Mouse (Mus musculus) heart, embryonic 14.5 days (tissue): Measurements from ENCODE around the gene Efr3b. TPM values are rescaled to one million over a fixed set of nuclear protein-coding genes. Genes with fewer than 3 reads are reported as not detected.
"Not testable (repeated sequence)": the region's sequence is repeated elsewhere in the genome, so short reads cannot be mapped to it uniquely, and the experiment has no call there.

Source experiments
- ATAC-seq: fragments of 200-750 bp; cut with Nextera tagmentation; 2 replicates; pipeline ENCODE4 v1.8.0; 2017; ENCODE audit warnings: low read depth, moderate TSS enrichment; ENCODE audit not compliant: insufficient number of reproducible peaks, insufficient read depth, low FRiP score
- H3K27ac ChIP-seq, 2 experiments: fragments of 200-500 bp in 1 of 2; fragments of 300-500 bp in 1 of 2; sonication (generic) in 1 of 2; replicated peaks in 1 of 2; 2 replicates each; pipeline ENCODE4 v1.5.1; 2012 to 2014; ENCODE audit warnings: low read depth in 2 of 2, low read length in 2 of 2, control low read depth in 1 of 2, mild to moderate bottlenecking in 1 of 2, mixed read lengths in 1 of 2; ENCODE audit not compliant: control insufficient read depth in 1 of 2, insufficient read depth in 1 of 2
- H3K27me3 ChIP-seq: fragments of 300-500 bp; sonication (generic); 2 replicates; pipeline ENCODE4 v1.6.1; 2014; ENCODE audit warnings: mild to moderate bottlenecking, low read length, control low read depth; ENCODE audit not compliant: control insufficient read depth, insufficient read depth
- H3K36me3 ChIP-seq: fragments of 300-500 bp; sonication (generic); 2 replicates; pipeline ENCODE4 v1.6.1; 2014; ENCODE audit warnings: mild to moderate bottlenecking, control low read depth, low read length, mixed read lengths; ENCODE audit not compliant: control insufficient read depth, insufficient read depth
- H3K4me1 ChIP-seq, 2 experiments: fragments of 200-500 bp in 1 of 2; fragments of 300-500 bp in 1 of 2; sonication (generic) in 1 of 2; 2 replicates each; pipeline ENCODE4 v1.6.1; 2012 to 2014; ENCODE audit warnings: low read length in 2 of 2, control low read depth in 1 of 2, mixed read lengths in 1 of 2; ENCODE audit not compliant: control insufficient read depth in 2 of 2, insufficient read depth in 2 of 2
- H3K4me2 ChIP-seq: fragments of 300-500 bp; sonication (generic); 2 replicates; pipeline ENCODE4 v1.6.1; 2014; ENCODE audit warnings: mild to moderate bottlenecking, low read length
- H3K4me3 ChIP-seq, 2 experiments: fragments of 200-500 bp in 1 of 2; fragments of 300-500 bp in 1 of 2; sonication (generic) in 1 of 2; 2 replicates each; pipeline ENCODE4 v1.5.1; 2012 to 2014; ENCODE audit warnings: low read length in 2 of 2, mild to moderate bottlenecking in 2 of 2, control low read depth in 1 of 2, low read depth in 1 of 2, moderate library complexity in 1 of 2; ENCODE audit not compliant: control insufficient read depth in 1 of 2, insufficient read depth in 1 of 2
- H3K9ac ChIP-seq: fragments of 300-500 bp; sonication (generic); 2 replicates; pipeline ENCODE4 v1.6.1; 2014; ENCODE audit warnings: mild to moderate bottlenecking, low read length
- H3K9me3 ChIP-seq: fragments of 300-500 bp; sonication (generic); 2 replicates; pipeline ENCODE4 v1.6.1; 2016; ENCODE audit warnings: low read length, control low read depth; ENCODE audit not compliant: control insufficient read depth
- WGBS: fragments of 180-500 bp; shearing (Covaris S2); extraction: QIAGEN DNeasy Blood & Tissue Kit; methylation state at CpG from one replicate; pipeline ENCODE4 v1.1.7; 2014; 5-methylcytosine and 5-hydroxymethylcytosine counted together
- polyA plus RNA-seq: library from polyadenylated mRNA; unstranded; fragments of >200 nt; fragmentation: Nextera tagmentation; extraction: Ambion mirVana; gene quantifications from 2 replicates; pipeline ENCODE4 v1.2.1, GENCODE M21; 2014

The Efr3b gene
- polyA plus RNA-seq, 1 experiment from 2014 or later = 4.4 TPM

DNA sequence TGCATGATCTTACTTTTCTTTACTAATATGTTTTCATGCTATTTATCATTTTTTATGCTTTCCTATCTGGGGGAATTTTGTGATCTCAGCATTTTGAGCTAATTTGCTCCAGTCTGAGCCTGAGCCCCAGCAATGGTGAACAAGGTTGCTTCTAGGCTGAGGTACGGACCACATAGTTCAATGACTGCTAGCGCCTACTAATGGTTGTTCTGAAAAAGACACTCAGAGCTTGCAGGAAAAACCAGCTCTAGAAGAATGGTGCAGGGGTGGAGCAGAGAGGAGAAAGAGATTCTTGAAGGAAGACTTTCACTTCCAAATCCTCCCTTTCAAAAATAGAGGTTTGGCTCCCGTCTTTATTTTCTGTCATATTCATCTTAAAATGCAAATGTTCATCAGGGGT is 82.4 kb downstream of the Efr3b start:
- WGBS = 13% methylated on average over 3 of the region's 3 CpGs
- peaks cover 19% of the 10 kb centered on the region for H3K27me3 ChIP-seq
- no peak overlapping the region for H3K4me2 ChIP-seq
- H3K4me3 ChIP-seq = no peak overlapping the region
- H3K4me1 ChIP-seq = peaks cover 5% of the 10 kb centered on the region in 2 experiments; a peak in 2 of 4 replicates
- no peaks in the 10 kb centered on the region for H3K9me3 ChIP-seq
- no peak for ATAC-seq
- H3K27ac ChIP-seq = no peak overlapping the region
- no peak overlapping the region for H3K9ac ChIP-seq
- no peaks in the 10 kb centered on the region for H3K36me3 ChIP-seq

DNA sequence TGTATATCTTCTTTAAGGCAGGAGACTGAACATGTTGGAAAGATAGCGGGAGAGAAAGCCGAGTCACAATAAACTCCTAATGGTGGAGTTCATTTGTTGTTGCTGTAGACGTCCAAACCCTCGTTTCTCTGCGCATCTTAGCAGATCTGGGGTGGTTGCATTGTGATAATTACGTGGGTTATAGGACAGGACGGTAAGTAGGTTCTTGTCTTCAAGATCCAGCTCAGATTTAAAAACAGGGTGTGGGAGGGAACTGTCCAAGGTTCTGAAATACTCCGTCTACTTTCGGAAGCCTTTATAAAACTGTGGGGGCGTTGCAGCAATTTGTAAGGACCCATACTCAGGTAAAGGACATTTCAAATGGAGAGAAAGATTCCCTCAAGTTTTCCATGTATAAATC is 83.3 kb downstream of the Efr3b start:
- no peak overlapping the region for H3K4me2 ChIP-seq
- no peak overlapping the region for H3K4me3 ChIP-seq
- WGBS = 31% methylated on average over 10 of the region's 10 CpGs

GRCm38 (mm10) chr12:3954651-3955050 is 84.1 kb downstream of the Efr3b start, which contains the start of gene Pomc:
Pomc (plus strand) TSS chr12:3954951.
- H3K9me3 ChIP-seq = no peaks in the 10 kb centered on the region
- WGBS = 19% methylated on average over 22 of the region's 22 CpGs
- H3K4me2 ChIP-seq = no peak within 1 kb of the TSS
- peaks cover 0 to 1% of the 10 kb centered on the region in 2 experiments; a peak in 1 of 4 replicates for H3K4me1 ChIP-seq
- no peaks in the 10 kb centered on the region for H3K36me3 ChIP-seq
- ATAC-seq = no peak
- no peak within 1 kb of the TSS for H3K9ac ChIP-seq
- H3K4me3 ChIP-seq = no peak within 1 kb of the TSS
- H3K27ac ChIP-seq = no peak within 1 kb of the TSS
- H3K27me3 ChIP-seq = peaks cover 19% of the 10 kb centered on the region

More for the DNA sequence above, 83.3 kb downstream of the Efr3b start:
- no peak for ATAC-seq
- Histone ChIP-seq H3K9me3 (no peaks in the 10 kb centered on the region), H3K27me3 (peaks cover 19% of the 10 kb centered on the region), H3K9ac (no peak overlapping the region), H3K4me1 (peaks cover 1 to 5% of the 10 kb centered on the region in 2 experiments; a peak in 2 of 4 replicates), H3K27ac (no peak overlapping the region), H3K36me3 (no peaks in the 10 kb centered on the region)

DNA sequence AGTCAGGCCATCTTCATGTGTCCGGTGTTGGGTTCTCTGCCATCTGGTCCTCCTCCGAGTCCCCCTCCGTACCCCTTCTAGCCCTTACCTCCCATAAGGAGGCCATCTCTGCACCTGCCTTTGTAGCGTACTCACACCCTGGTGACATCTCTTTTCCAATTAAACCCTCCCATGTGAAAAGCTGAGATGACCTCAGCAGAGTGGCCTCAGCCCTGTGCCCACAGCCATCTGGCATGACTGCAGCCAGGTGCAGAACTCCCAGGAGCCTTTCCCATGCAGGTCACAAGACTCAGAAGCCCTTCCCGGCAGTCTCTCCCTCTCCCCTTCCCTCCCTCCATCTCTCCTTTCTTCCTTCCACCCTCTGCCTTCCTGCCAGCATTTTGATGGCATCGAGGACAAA is 91.2 kb downstream of the Efr3b start:
- Histone ChIP-seq H3K27ac (no peak overlapping the region), H3K9ac (no peak overlapping the region), H3K9me3 (no peaks in the 10 kb centered on the region), H3K4me1 (no peaks in the 10 kb centered on the region), H3K4me3 (no peak overlapping the region), H3K4me2 (no peak overlapping the region), H3K27me3 (no peaks in the 10 kb centered on the region), H3K36me3 (no peaks in the 10 kb centered on the region)
- no peak for ATAC-seq
- WGBS = 71% methylated on average over 6 of the region's 6 CpGs

GRCm38 (mm10) chr12:3944454-3945073 is 94.2 kb downstream of the Efr3b start:
- H3K4me2 ChIP-seq = no peak overlapping the region
- H3K27ac ChIP-seq = no peak overlapping the region
- H3K27me3 ChIP-seq = no peaks in the 10 kb centered on the region
- no peak for ATAC-seq
- no peaks in the 10 kb centered on the region for H3K9me3 ChIP-seq
- H3K36me3 ChIP-seq = no peaks in the 10 kb centered on the region
- 75% methylated on average over 4 of the region's 4 CpGs for WGBS
- no peaks in the 10 kb centered on the region for H3K4me1 ChIP-seq
- no peak overlapping the region for H3K9ac ChIP-seq
- H3K4me3 ChIP-seq = no peak overlapping the region

- Histone ChIP-seq H3K36me3 (no peaks in the 10 kb centered on the region), H3K9me3 (no peaks in the 10 kb centered on the region), H3K9ac (no peak overlapping the region), H3K4me2 (no peak overlapping the region), H3K4me3 (no peak overlapping the region), H3K27me3 (no peaks in the 10 kb centered on the region), H3K27ac (no peak overlapping the region), H3K4me1 (no peaks in the 10 kb centered on the region)
- no peak for ATAC-seq
- WGBS = 44% methylated on average over 11 of the region's 11 CpGs
Measured at GRCm38 (mm10) chr12:3942026-3942425, 96.7 kb downstream of the Efr3b start.

GRCm38 (mm10) chr12:3930090-3930865 is 108.4 kb downstream of the Efr3b start:
- ATAC-seq, H3K9me3 ChIP-seq, H3K36me3 ChIP-seq, H3K4me3 ChIP-seq, H3K27ac ChIP-seq, H3K9ac ChIP-seq, H3K4me1 ChIP-seq, H3K27me3 ChIP-seq, H3K4me2 ChIP-seq: not testable (repeated sequence)
- 82% methylated on average over 31 of the region's 47 CpGs for WGBS
